Mouse (Mus musculus): ENCODE data around the gene Aldh1a1. TPM values are rescaled to one million over a fixed set of nuclear protein-coding genes. Genes with fewer than 3 reads are reported as not detected.
"Not testable (repeated sequence)": the region's sequence is repeated elsewhere in the genome, so short reads cannot be mapped to it uniquely, and the experiment has no call there.

Aldh1a1 gene
- polyA plus RNA-seq, 1 experiment from 2014 or later = 0.11 TPM

DNA sequence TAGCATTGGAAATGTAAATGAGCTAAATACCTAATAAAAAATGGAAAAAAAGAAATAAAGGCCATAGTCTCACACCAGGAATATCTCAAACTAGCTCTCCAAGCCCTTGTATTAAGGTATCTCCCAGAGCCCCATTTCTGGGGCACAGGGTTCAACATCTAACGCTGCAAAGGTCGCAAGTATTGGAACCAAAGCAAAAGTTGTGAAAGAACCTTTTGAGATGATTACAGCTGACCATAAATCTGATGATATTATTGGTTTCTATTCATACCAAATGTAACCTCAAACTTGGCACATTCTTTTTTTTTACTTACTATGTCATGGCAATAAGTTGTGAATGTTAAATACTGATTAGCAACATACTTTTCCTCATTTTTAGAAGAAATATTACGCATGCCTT lies 24.0 kb downstream of the Aldh1a1 start:
- no peaks in the 10 kb centered on the region for H3K4me1 ChIP-seq
- no peaks in the 10 kb centered on the region for H3K27me3 ChIP-seq (replicated peaks)
- H3K4me3 ChIP-seq = no peak overlapping the region
- ATAC-seq (ENCODE audit: low FRiP score, low read depth) = no peak
- no peaks in the 10 kb centered on the region for H3K9me3 ChIP-seq
- 93% methylated on average over 3 of the region's 3 CpGs for WGBS
- H3K27ac ChIP-seq = no peak overlapping the region
- H3K9ac ChIP-seq = no peak overlapping the region
- no peak overlapping the region for H3K4me2 ChIP-seq (replicated peaks)
- no peaks in the 10 kb centered on the region for H3K36me3 ChIP-seq

DNA sequence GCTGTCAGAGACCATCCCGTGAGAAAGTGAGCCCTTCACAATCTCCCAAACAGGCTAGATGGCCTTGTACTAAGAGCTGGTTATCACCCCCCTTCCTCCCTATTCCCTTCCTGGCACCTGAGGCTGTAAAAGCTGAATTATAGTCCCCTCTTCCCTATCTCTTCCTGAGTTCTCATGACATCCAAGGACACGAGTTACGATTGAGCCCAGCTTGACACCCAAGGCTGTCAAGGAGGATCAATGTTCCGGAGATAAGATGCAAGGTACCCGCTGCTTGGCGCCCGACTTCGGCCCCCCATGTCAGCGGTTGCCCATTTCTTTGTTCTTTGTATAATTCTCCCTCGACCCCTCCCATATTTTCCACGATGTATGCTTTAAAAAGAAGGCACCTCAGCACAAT lies 36.6 kb downstream of the Aldh1a1 start:
- H3K36me3 ChIP-seq; H3K4me3 ChIP-seq; H3K27me3 ChIP-seq (replicated peaks); ATAC-seq (ENCODE audit: low FRiP score, low read depth); H3K4me2 ChIP-seq (replicated peaks); H3K9me3 ChIP-seq; H3K27ac ChIP-seq; H3K9ac ChIP-seq; H3K4me1 ChIP-seq: not testable (repeated sequence)
- WGBS = 85% methylated on average over 11 of the region's 11 CpGs

DNA sequence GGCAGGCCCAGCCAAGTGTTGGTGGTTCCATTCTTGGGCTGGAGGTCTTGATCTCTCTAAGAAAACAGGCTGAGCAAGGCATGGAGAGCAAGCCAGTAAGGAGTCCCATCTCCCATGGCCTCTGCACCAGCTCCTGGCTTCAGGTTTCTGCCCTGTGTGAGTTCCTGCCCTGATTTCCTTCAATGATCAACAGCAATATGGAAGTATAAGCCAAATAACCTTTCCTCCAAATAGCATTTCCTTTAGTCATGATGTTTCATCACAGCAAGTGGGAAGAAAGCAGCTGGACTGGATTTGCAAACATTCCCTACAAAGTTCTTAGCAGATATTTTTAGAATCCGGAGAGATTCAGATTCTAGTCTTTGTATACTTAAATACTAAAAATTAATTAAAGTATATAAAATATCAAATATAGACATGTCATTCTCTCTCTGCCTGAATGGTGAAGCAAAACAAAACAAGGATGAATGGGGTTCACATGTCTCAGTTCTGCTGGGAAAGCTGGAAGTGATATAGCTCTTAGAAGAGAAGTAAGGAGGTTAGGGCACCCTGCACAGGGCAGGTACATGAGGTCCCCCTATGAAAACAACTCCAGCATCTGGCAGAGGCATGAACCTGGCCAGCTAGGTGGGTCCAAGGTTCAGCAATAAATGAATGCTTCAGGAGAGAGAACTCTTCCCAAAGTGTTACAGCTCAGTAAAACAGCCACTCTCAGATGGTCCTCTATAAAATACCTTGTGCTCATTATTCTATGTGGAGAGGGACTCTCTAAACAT lies 37.6 kb downstream of the Aldh1a1 start:
- Histone ChIP-seq H3K27ac (no peak overlapping the region), H3K4me3 (no peak overlapping the region), H3K9ac (no peak overlapping the region), H3K4me2 (replicated peaks) (no peak overlapping the region), H3K36me3 (no peaks in the 10 kb centered on the region), H3K9me3 (no peaks in the 10 kb centered on the region), H3K27me3 (replicated peaks) (no peaks in the 10 kb centered on the region), H3K4me1 (no peaks in the 10 kb centered on the region)
- ATAC-seq (ENCODE audit: low FRiP score, low read depth) = no peak
- 87% methylated on average over 1 of the region's 1 CpGs for WGBS

DNA sequence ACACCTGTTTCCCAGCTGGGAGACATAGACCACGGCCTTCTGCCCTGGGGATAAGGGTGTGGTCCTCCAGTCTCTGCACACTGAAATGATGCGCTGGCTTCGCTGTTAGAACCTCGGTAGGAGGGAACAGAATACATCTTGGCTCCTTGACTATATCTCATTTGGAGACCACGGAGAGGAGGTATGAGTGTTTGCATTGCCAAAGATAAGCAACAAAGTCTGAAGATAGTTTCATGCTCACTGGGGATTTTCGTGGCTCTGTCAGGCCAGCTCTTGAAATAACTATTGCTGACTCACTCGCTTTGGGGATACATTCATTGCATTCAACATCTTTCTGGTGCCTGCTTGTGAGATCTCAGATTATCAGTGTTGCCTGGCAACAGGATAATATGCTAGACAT lies 44.0 kb downstream of the Aldh1a1 start:
- Histone ChIP-seq H3K27me3 (replicated peaks) (no peaks in the 10 kb centered on the region), H3K27ac (no peak overlapping the region), H3K9me3 (no peaks in the 10 kb centered on the region), H3K4me2 (replicated peaks) (no peak overlapping the region), H3K9ac (no peak overlapping the region), H3K4me1 (no peaks in the 10 kb centered on the region), H3K36me3 (no peaks in the 10 kb centered on the region), H3K4me3 (no peak overlapping the region)
- WGBS = 84% methylated on average over 7 of the region's 7 CpGs
- ATAC-seq (ENCODE audit: low FRiP score, low read depth) = no peak

DNA sequence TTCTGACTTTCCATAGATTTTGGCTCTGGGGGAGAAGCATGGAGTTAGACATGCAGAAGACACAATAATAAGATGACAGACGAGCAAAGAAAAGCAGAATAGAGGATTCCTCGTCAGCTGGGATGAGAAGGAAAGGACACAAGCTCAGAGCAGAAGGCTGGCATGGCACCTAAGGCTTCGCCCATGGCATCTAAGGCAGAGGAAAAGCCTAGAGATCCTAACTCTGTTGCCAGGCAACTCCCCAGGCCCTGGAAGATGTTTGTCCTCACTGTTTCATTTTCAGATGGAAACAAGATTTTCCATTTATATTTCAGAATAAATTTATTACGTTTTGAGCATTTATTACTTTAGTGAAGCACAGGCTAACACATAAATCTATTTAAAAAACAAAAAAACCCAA lies 48.5 kb downstream of the Aldh1a1 start:
- ATAC-seq (ENCODE audit: low FRiP score, low read depth) = no peak
- Histone ChIP-seq H3K27ac (no peak overlapping the region), H3K9me3 (no peaks in the 10 kb centered on the region), H3K36me3 (no peaks in the 10 kb centered on the region), H3K27me3 (replicated peaks) (no peaks in the 10 kb centered on the region), H3K4me2 (replicated peaks) (no peak overlapping the region), H3K4me3 (no peak overlapping the region), H3K4me1 (no peaks in the 10 kb centered on the region), H3K9ac (no peak overlapping the region)
- 73% methylated on average over 4 of the region's 4 CpGs for WGBS

DNA sequence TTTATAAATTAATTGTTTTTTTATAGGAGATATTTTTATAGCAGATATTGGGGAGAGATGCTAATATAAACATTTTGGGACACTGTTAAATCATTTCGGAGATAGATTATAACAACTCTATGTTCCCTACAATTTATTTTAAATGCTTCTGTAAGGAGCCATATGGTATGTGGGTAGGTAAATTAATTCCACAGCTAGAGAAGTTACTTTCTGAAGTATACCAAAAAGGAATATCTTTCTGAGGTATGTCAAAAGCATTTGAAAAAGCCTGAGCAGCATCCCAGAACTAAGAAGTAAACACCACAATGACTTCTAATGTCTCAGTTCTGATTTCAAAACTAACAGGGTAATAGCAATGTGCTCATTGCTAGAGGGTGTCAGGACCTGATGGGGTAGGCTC lies 49.4 kb downstream of the Aldh1a1 start:
- no peaks in the 10 kb centered on the region for H3K9me3 ChIP-seq
- H3K4me2 ChIP-seq (replicated peaks) = no peak overlapping the region
- H3K27ac ChIP-seq = no peak overlapping the region
- no peaks in the 10 kb centered on the region for H3K36me3 ChIP-seq
- no peaks in the 10 kb centered on the region for H3K27me3 ChIP-seq (replicated peaks)
- ATAC-seq (ENCODE audit: low FRiP score, low read depth) = no peak
- WGBS = 88% methylated on average over 1 of the region's 1 CpGs
- H3K9ac ChIP-seq = no peak overlapping the region
- no peaks in the 10 kb centered on the region for H3K4me1 ChIP-seq
- no peak overlapping the region for H3K4me3 ChIP-seq

DNA sequence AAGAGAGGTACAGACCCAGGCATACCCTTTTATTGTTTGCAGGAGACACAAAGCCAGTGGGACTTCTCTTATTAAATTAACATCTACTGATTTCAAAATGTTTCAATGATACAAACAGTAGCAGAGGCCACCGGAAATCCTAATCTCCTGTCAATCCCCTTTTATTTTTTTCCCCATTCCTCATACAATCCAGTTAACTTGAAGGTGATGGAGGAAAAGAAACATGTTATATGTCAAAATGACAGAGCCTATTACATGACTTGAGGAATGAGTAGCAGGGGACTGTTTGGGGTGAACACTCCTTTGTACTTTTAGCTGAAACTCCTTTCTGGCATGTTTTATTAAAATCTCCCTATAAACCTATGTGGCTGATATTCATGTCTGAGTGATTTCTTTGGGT lies 51.3 kb downstream of the Aldh1a1 start:
- Histone ChIP-seq H3K27me3 (replicated peaks) (no peaks in the 10 kb centered on the region), H3K9ac (no peak overlapping the region), H3K27ac (no peak overlapping the region), H3K36me3 (no peaks in the 10 kb centered on the region), H3K4me1 (no peaks in the 10 kb centered on the region), H3K4me3 (no peak overlapping the region), H3K9me3 (no peaks in the 10 kb centered on the region), H3K4me2 (replicated peaks) (no peak overlapping the region)
- ATAC-seq (ENCODE audit: low FRiP score, low read depth) = no peak
- WGBS = 69% methylated on average over 1 of the region's 1 CpGs

DNA sequence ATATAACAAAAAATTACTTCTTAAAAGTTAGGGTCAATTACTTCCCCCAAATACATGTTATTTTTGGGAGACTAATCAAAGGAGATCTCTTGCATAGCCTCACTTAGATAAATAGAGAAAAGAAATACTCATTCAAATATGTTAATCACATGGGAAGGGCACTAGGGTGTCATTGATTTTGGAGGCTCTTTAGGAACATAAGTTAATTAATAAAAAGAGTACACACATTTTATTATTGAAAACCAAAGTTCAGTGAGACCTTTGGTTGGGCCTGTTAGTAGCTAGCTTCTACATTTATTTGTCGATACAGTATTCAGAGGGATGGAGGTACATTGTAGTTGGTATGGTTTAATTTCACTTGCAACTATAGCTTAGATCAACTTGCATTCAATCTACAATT lies 52.4 kb downstream of the Aldh1a1 start:
- ATAC-seq (ENCODE audit: low FRiP score, low read depth) = no peak
- Histone ChIP-seq H3K27me3 (replicated peaks) (no peaks in the 10 kb centered on the region), H3K9me3 (no peaks in the 10 kb centered on the region), H3K27ac (no peak overlapping the region), H3K36me3 (no peaks in the 10 kb centered on the region), H3K4me1 (no peaks in the 10 kb centered on the region), H3K9ac (no peak overlapping the region), H3K4me2 (replicated peaks) (no peak overlapping the region), H3K4me3 (no peak overlapping the region)
- WGBS = 95% methylated on average over 1 of the region's 1 CpGs

DNA sequence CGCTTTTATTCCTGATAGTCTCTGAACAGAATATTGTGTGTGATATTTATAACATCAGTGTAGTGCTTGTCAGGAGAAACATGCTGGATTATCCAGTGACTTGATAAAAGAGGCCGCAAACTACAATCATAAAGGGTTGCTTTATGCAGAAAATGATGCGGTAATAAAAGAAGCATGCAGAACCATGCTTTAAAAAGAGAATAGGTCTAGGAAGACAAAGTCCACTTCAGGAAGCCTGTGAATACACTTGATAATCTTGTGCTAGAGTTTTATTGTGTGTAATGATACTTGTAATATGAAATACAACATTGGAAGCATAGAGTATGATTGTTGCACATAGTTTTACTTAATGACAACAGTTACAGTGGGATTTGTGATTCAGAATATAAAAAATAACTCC lies 54.5 kb downstream of the Aldh1a1 start:
- H3K9ac ChIP-seq = no peak overlapping the region
- no peak overlapping the region for H3K27ac ChIP-seq
- no peaks in the 10 kb centered on the region for H3K9me3 ChIP-seq
- no peaks in the 10 kb centered on the region for H3K36me3 ChIP-seq
- H3K4me2 ChIP-seq (replicated peaks) = no peak overlapping the region
- no peaks in the 10 kb centered on the region for H3K4me1 ChIP-seq
- ATAC-seq (ENCODE audit: low FRiP score, low read depth) = no peak
- 85% methylated on average over 3 of the region's 3 CpGs for whole genome bisulfite sequencing
- no peak overlapping the region for H3K4me3 ChIP-seq
- H3K27me3 ChIP-seq (replicated peaks) = no peaks in the 10 kb centered on the region

DNA sequence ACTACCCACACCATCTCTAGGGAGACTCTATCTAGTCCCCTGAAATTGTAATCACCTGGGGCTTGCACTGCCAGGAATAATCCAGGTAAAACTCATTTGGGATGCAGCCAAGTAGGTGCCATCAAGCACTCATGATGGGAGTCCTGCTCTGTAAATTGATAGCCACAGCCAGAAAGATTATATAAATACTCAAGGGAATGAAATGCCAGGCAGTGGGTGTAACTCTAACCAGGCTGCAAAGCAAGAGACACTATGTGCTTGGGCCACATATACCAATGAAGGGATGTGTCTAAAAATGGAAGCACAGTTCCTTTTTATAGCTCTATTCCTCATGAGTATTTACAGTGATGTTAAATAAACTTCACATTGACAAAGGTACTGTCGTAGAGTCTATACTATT lies 56.9 kb downstream of the Aldh1a1 start:
- Histone ChIP-seq H3K9ac (no peak overlapping the region), H3K9me3 (no peaks in the 10 kb centered on the region), H3K4me3 (no peak overlapping the region), H3K27me3 (replicated peaks) (no peaks in the 10 kb centered on the region), H3K36me3 (no peaks in the 10 kb centered on the region), H3K27ac (no peak overlapping the region), H3K4me2 (replicated peaks) (no peak overlapping the region), H3K4me1 (no peaks in the 10 kb centered on the region)
- ATAC-seq (ENCODE audit: low FRiP score, low read depth) = no peak
- 94% methylated on average over 1 of the region's 1 CpGs for WGBS

DNA sequence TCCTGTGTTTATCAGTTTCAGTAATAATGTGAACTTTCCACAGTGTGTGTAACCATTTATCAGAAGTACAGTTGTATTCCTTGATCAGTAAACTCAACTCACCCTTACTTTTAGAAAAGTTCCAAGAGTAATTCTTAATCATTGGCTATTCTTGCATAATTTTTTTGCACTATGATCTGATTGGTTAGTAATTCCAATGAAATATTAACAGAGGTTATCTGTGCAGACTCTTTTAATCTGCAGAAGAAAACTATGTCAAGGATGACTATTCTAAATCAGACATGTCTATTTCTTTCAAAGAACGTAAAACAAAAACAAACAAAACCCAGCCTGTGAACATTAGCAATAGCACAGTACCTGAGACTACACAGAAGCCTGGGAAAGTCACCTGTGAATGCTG lies 62.9 kb downstream of the Aldh1a1 start:
- H3K9ac ChIP-seq = no peak overlapping the region
- no peaks in the 10 kb centered on the region for H3K9me3 ChIP-seq
- 86% methylated on average over 1 of the region's 1 CpGs for WGBS
- no peak overlapping the region for H3K27ac ChIP-seq
- no peaks in the 10 kb centered on the region for H3K36me3 ChIP-seq
- no peak for ATAC-seq (ENCODE audit: low FRiP score, low read depth)
- H3K4me1 ChIP-seq = no peaks in the 10 kb centered on the region
- H3K4me2 ChIP-seq (replicated peaks) = no peak overlapping the region
- H3K27me3 ChIP-seq (replicated peaks) = no peaks in the 10 kb centered on the region
- no peak overlapping the region for H3K4me3 ChIP-seq

DNA sequence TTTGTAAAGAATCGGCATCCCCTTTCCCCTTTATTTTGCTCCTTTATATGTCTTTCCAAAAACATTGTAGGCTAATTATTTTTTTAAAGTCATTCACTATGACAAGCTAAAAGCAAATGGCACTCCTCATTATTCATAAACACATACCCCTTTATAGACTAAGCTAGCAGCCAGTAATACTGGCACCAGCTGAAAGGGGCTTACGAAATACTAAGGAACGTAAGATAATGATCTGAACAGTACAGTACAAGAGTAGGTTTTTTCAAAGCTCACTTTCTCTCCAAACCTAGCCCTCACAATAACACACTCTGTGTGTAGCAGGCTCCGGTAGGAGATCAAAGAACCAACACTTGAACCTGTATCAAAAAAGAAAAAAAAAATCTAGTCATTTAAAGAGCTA lies 64.7 kb downstream of the Aldh1a1 start:
- 94% methylated on average over 4 of the region's 4 CpGs for WGBS
- Histone ChIP-seq H3K4me3 (no peak overlapping the region), H3K9me3 (no peaks in the 10 kb centered on the region), H3K36me3 (no peaks in the 10 kb centered on the region), H3K27ac (no peak overlapping the region), H3K27me3 (replicated peaks) (no peaks in the 10 kb centered on the region), H3K4me2 (replicated peaks) (no peak overlapping the region), H3K9ac (no peak overlapping the region), H3K4me1 (no peaks in the 10 kb centered on the region)
- ATAC-seq (ENCODE audit: low FRiP score, low read depth) = no peak

DNA sequence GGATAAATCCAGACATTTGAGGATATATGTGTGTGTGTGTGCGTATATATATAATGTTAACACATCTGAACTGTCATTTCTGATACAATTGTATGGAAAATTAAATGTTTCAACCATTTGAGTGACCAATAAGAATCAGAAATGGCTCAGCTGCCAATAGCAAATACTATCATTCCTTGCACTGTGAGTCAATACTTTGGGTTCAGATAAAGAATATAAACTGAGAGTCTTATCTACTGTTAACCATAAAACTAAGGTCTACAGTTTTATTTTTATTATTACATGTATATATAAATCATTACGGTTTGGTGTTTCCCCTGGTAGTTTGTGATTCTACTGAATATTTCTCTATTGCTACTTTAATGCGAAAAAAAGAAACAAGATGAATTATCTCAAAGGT lies 65.6 kb downstream of the Aldh1a1 start:
- 94% methylated on average over 3 of the region's 3 CpGs for WGBS
- ATAC-seq (ENCODE audit: low FRiP score, low read depth) = no peak

More for the DNA sequence above, 65.6 kb downstream of the Aldh1a1 start:
- Histone ChIP-seq H3K9me3 (no peaks in the 10 kb centered on the region), H3K9ac (no peak overlapping the region), H3K4me2 (replicated peaks) (no peak overlapping the region), H3K36me3 (no peaks in the 10 kb centered on the region), H3K4me3 (no peak overlapping the region), H3K27ac (no peak overlapping the region), H3K27me3 (replicated peaks) (no peaks in the 10 kb centered on the region), H3K4me1 (no peaks in the 10 kb centered on the region)
